Mouse (Mus musculus): ENCODE measurements around the gene Emid1. TPM values are rescaled to one million over a fixed set of nuclear protein-coding genes. Genes with fewer than 3 reads are reported as not detected.

The Emid1 gene
- polyA plus RNA-seq, 1 experiment from 2014 or later = 22.4 TPM

- Histone ChIP-seq H3K4me3 (no peak overlapping the region), H3K4me1 (peaks cover 27% of the 10 kb centered on the region), H3K27ac (replicated peaks) (no peak overlapping the region), H3K4me2 (replicated peaks) (no peak overlapping the region), H3K9ac (replicated peaks) (no peak overlapping the region), H3K36me3 (peaks cover 40% of the 10 kb centered on the region), H3K9me3 (no peaks in the 10 kb centered on the region), H3K27me3 (peaks cover 17% of the 10 kb centered on the region; the same call in 1 of the 2 replicates)
- no peak for ATAC-seq (replicated peaks)
Measured at GRCm38 (mm10) chr11:5067063-5067462, 85.0 kb downstream of the Emid1 start.

- Histone ChIP-seq H3K4me1 (peaks cover 40% of the 10 kb centered on the region), H3K4me3 (peak within 1 kb of the TSS; percentile 60), H3K27ac (replicated peaks) (peak within 1 kb of the TSS; percentile 3; the same call in 1 of the 2 replicates), H3K4me2 (replicated peaks) (peak within 1 kb of the TSS; percentile 87), H3K27me3 (peaks cover 35% of the 10 kb centered on the region), H3K9me3 (no peaks in the 10 kb centered on the region), H3K36me3 (peaks cover 21% of the 10 kb centered on the region), H3K9ac (replicated peaks) (peak within 1 kb of the TSS; percentile 55)
- peak; percentile 86 for ATAC-seq (replicated peaks)
- WGBS = under 1% methylated on average over 50 of the region's 50 CpGs
Measured at GRCm38 (mm10) chr11:5065056-5065821, 86.8 kb downstream of the Emid1 start, which contains the start of gene Gas2l1. Gene Gas2l1, minus strand, starts transcription at chr11:5065327.

GRCm38 (mm10) chr11:5064282-5065055 lies 87.6 kb downstream of the Emid1 start:
- H3K9ac ChIP-seq (replicated peaks) = peak overlapping the region; percentile 55
- H3K36me3 ChIP-seq = peaks cover 16% of the 10 kb centered on the region
- whole genome bisulfite sequencing = 12% methylated on average over 38 of the region's 38 CpGs
- peak overlapping the region; percentile 60 for H3K4me3 ChIP-seq
- peaks cover 43% of the 10 kb centered on the region for H3K27me3 ChIP-seq
- H3K4me1 ChIP-seq = peaks cover 44% of the 10 kb centered on the region
- H3K27ac ChIP-seq (replicated peaks) = no peak overlapping the region
- peak overlapping the region; percentile 87 for H3K4me2 ChIP-seq (replicated peaks)
- peak; percentile 23 for ATAC-seq (replicated peaks)
- H3K9me3 ChIP-seq = no peaks in the 10 kb centered on the region

GRCm38 (mm10) chr11:5063561-5064281 lies 88.3 kb downstream of the Emid1 start:
- no peak for ATAC-seq (replicated peaks)
- H3K36me3 ChIP-seq = peaks cover 9% of the 10 kb centered on the region
- H3K9ac ChIP-seq (replicated peaks) = no peak overlapping the region
- WGBS = 57% methylated on average over 31 of the region's 31 CpGs
- H3K4me2 ChIP-seq (replicated peaks) = peak overlapping the region; percentile 87
- no peaks in the 10 kb centered on the region for H3K9me3 ChIP-seq
- H3K27ac ChIP-seq (replicated peaks) = no peak overlapping the region
- H3K4me3 ChIP-seq = peak overlapping the region; percentile 60
- H3K4me1 ChIP-seq = peaks cover 49% of the 10 kb centered on the region
- H3K27me3 ChIP-seq = peaks cover 50% of the 10 kb centered on the region

- Histone ChIP-seq H3K4me3 (no peak overlapping the region), H3K27ac (replicated peaks) (no peak overlapping the region), H3K27me3 (peaks cover 56% of the 10 kb centered on the region), H3K9ac (replicated peaks) (no peak overlapping the region), H3K9me3 (no peaks in the 10 kb centered on the region), H3K4me1 (peaks cover 53% of the 10 kb centered on the region), H3K4me2 (replicated peaks) (peak overlapping the region; percentile 87; the same call in 1 of the 2 replicates), H3K36me3 (peaks cover 1% of the 10 kb centered on the region)
- ATAC-seq (replicated peaks) = no peak
- WGBS = 63% methylated on average over 13 of the region's 13 CpGs
Measured at GRCm38 (mm10) chr11:5062860-5063505, 89.1 kb downstream of the Emid1 start.

GRCm38 (mm10) chr11:5062326-5062725 lies 89.7 kb downstream of the Emid1 start:
- Histone ChIP-seq H3K4me3 (peak overlapping the region; percentile 36), H3K27me3 (peaks cover 62% of the 10 kb centered on the region), H3K4me1 (peaks cover 59% of the 10 kb centered on the region), H3K9ac (replicated peaks) (0 out of 2 replicates have a peak overlapping the region, but pooled peaks have one; percentile 2), H3K9me3 (no peaks in the 10 kb centered on the region), H3K4me2 (replicated peaks) (peak overlapping the region; percentile 71), H3K36me3 (no peaks in the 10 kb centered on the region), H3K27ac (replicated peaks) (no peak overlapping the region)
- ATAC-seq (replicated peaks) = no peak
- WGBS = 16% methylated on average over 13 of the region's 13 CpGs

GRCm38 (mm10) chr11:5061413-5062139 lies 90.5 kb downstream of the Emid1 start:
- ATAC-seq (replicated peaks) = 0 out of 2 replicates have a peak, but pooled peaks have one; percentile 14
- peaks cover 70% of the 10 kb centered on the region for H3K27me3 ChIP-seq
- H3K36me3 ChIP-seq = no peaks in the 10 kb centered on the region
- H3K27ac ChIP-seq (replicated peaks) = no peak overlapping the region
- peak overlapping the region; percentile 2; the same call in 1 of the 2 replicates for H3K9ac ChIP-seq (replicated peaks)
- H3K9me3 ChIP-seq = no peaks in the 10 kb centered on the region
- H3K4me2 ChIP-seq (replicated peaks) = peak overlapping the region; percentile 71
- peaks cover 65% of the 10 kb centered on the region for H3K4me1 ChIP-seq
- H3K4me3 ChIP-seq = peak overlapping the region; percentile 36
- WGBS = 2% methylated on average over 61 of the region's 62 CpGs

GRCm38 (mm10) chr11:5060756-5061412 lies 91.2 kb downstream of the Emid1 start:
- peak overlapping the region; percentile 36; the same call in 1 of the 2 replicates for H3K4me3 ChIP-seq
- H3K4me2 ChIP-seq (replicated peaks) = peak overlapping the region; percentile 71
- H3K27ac ChIP-seq (replicated peaks) = no peak overlapping the region
- H3K36me3 ChIP-seq = no peaks in the 10 kb centered on the region
- H3K9ac ChIP-seq (replicated peaks) = no peak overlapping the region
- 52% methylated on average over 28 of the region's 28 CpGs for WGBS
- H3K27me3 ChIP-seq = peaks cover 76% of the 10 kb centered on the region
- peaks cover 71% of the 10 kb centered on the region for H3K4me1 ChIP-seq
- ATAC-seq (replicated peaks) = no peak
- no peaks in the 10 kb centered on the region for H3K9me3 ChIP-seq

- ATAC-seq (replicated peaks) = no peak
- peaks cover 80% of the 10 kb centered on the region for H3K27me3 ChIP-seq
- H3K4me2 ChIP-seq (replicated peaks) = no peak overlapping the region
- no peaks in the 10 kb centered on the region for H3K36me3 ChIP-seq
- H3K27ac ChIP-seq (replicated peaks) = no peak overlapping the region
- H3K4me3 ChIP-seq = no peak overlapping the region
- H3K4me1 ChIP-seq = peaks cover 71% of the 10 kb centered on the region
- 8% methylated on average over 27 of the region's 27 CpGs for WGBS
- no peaks in the 10 kb centered on the region for H3K9me3 ChIP-seq
- H3K9ac ChIP-seq (replicated peaks) = no peak overlapping the region
Measured at GRCm38 (mm10) chr11:5059704-5060156, 92.3 kb downstream of the Emid1 start.

GRCm38 (mm10) chr11:5059230-5059629 lies 92.8 kb downstream of the Emid1 start:
- WGBS = 22% methylated on average over 14 of the region's 14 CpGs
- H3K36me3 ChIP-seq = no peaks in the 10 kb centered on the region
- H3K4me2 ChIP-seq (replicated peaks) = no peak overlapping the region
- no peaks in the 10 kb centered on the region for H3K9me3 ChIP-seq
- ATAC-seq (replicated peaks) = no peak
- no peak overlapping the region for H3K4me3 ChIP-seq
- H3K9ac ChIP-seq (replicated peaks) = no peak overlapping the region
- H3K4me1 ChIP-seq = peaks cover 66% of the 10 kb centered on the region
- H3K27ac ChIP-seq (replicated peaks) = no peak overlapping the region
- peaks cover 80% of the 10 kb centered on the region for H3K27me3 ChIP-seq

Data from forebrain, embryonic 15.5 days (tissue).